Mouse (Mus musculus) testis, adult 2 months (tissue): ENCODE results near the gene Dpt. TPM values are rescaled to one million over a fixed set of nuclear protein-coding genes. Genes with fewer than 3 reads are reported as not detected.

Experiments
- H3K27ac ChIP-seq: fragments of 200-500 bp; 2 replicates; pipeline ENCODE4 v1.5.1; 2012; ENCODE audit warnings: low read depth, low read length; ENCODE audit not compliant: control insufficient read depth, insufficient read depth
- H3K27me3 ChIP-seq: fragments of 200-500 bp; 2 replicates; pipeline ENCODE4 v1.6.1; 2012; ENCODE audit warnings: mild to moderate bottlenecking, low read length, moderate library complexity; ENCODE audit not compliant: control insufficient read depth, insufficient read depth
- H3K36me3 ChIP-seq: fragments of 200-500 bp; 2 replicates; pipeline ENCODE4 v1.6.1; 2012; ENCODE audit warnings: mild to moderate bottlenecking, low read length; ENCODE audit not compliant: control insufficient read depth, insufficient read depth
- H3K4me1 ChIP-seq: fragments of 200-500 bp; 2 replicates; pipeline ENCODE4 v1.6.1; 2012; ENCODE audit warnings: low read length; ENCODE audit not compliant: control insufficient read depth, insufficient read depth
- H3K4me3 ChIP-seq: fragments of 200-500 bp; 2 replicates; pipeline ENCODE4 v1.5.1; 2012; ENCODE audit warnings: low read depth, mild to moderate bottlenecking, low read length, moderate library complexity, mixed read lengths; ENCODE audit not compliant: control insufficient read depth
- CTCF ChIP-seq: fragments of 200-500 bp; IDR thresholded peaks from 2 replicates; pipeline ENCODE4 v1.5.1; 2012; ENCODE audit warnings: low read depth, mild to moderate bottlenecking, inconsistent platforms, low read length, moderate library complexity; ENCODE audit not compliant: control insufficient read depth, insufficient read depth, insufficient replicate concordance
- POLR2A ChIP-seq: fragments of 200-500 bp; IDR thresholded peaks from 2 replicates; pipeline ENCODE4 v1.6.1; 2012; ENCODE audit warnings: low read depth, mild to moderate bottlenecking, inconsistent platforms, low read length, moderate library complexity; ENCODE audit not compliant: control insufficient read depth
- polyA plus RNA-seq: library from polyadenylated mRNA; depleted of rRNA; stranded (reverse); fragments of >200 nt; gene quantifications from 2 replicates; pipeline ENCODE4 v1.2.3, GENCODE M21; 2012

Dpt gene
- polyA plus RNA-seq, 1 experiment, result 1.5 TPM

DNA sequence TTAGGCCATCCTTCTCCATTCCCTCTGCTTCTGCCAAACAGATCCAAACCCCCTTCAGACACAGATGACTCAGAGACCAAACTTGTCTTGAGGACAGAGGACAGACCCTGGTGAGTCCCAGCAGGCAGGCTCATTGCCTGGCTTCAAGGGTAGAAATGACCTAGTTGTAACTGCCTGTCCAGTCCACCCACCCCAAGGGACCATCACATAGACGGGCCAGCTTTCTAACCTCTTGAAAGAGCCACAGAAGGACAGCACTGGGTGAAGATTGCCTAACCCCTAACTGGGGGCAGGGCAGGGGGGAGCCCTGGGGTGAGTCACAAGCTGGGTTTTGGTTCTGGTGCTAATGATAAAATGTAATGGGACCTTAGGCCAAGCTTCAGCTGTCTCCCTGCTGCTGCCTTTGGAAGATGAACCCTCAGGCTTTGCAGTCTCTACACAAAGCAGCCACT lies 2.1 kb downstream of the Dpt start:
- no peaks in the 10 kb centered on the region for H3K4me1 ChIP-seq
- H3K27me3 ChIP-seq, result no peaks in the 10 kb centered on the region
- TF ChIP-seq POLR2A (no peak), CTCF (no peak)
- no peak overlapping the region for H3K27ac ChIP-seq
- no peak overlapping the region for H3K4me3 ChIP-seq
- no peaks in the 10 kb centered on the region for H3K36me3 ChIP-seq

DNA sequence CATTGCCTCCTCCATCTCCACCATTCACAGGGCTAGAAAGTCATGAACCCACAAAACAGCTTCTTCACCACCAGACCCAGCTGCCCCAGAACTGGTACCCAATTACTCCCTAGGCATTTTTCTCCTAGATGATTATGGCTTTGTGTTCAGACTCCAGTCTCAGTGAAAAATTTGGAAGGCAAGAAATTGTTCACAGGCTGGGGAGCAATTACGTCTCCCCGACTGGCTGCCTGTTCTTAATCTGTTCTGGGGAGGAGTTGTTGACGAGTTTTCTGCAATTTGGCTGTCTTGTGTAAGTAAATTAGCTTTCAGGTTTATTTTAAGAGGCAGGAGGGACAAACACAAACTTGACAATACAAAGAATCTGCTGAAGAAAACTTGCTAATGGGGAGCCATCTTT lies 2.7 kb downstream of the Dpt start:
- no peak for TF ChIP-seq POLR2A
- Histone ChIP-seq H3K27me3 (no peaks in the 10 kb centered on the region), H3K4me3 (no peak overlapping the region), H3K27ac (no peak overlapping the region), H3K36me3 (no peaks in the 10 kb centered on the region), H3K4me1 (no peaks in the 10 kb centered on the region)

DNA sequence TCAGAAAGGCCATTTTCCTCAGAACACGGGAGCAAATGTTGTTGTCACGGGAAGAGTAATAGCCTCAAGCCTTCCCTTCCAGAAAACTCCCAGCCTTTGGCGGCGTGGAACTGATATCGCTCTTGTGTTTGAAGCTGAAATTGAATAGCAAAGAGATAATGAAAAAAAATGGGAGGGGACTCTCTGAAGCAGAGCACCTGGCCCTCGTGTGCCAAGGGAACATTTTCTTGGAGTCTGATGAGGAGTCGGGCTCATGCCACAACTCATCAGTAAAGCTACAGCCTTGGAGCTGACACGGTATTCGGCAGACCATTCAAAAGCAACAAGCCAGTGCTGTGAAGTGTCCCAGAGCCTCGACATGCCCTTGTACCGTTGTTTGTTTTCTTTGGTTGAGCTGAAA lies 7.8 kb downstream of the Dpt start:
- Histone ChIP-seq H3K4me1 (no peaks in the 10 kb centered on the region), H3K27me3 (no peaks in the 10 kb centered on the region), H3K4me3 (no peak overlapping the region), H3K27ac (no peak overlapping the region), H3K36me3 (no peaks in the 10 kb centered on the region)
- no peak for TF ChIP-seq POLR2A
- no peak for TF ChIP-seq CTCF

DNA sequence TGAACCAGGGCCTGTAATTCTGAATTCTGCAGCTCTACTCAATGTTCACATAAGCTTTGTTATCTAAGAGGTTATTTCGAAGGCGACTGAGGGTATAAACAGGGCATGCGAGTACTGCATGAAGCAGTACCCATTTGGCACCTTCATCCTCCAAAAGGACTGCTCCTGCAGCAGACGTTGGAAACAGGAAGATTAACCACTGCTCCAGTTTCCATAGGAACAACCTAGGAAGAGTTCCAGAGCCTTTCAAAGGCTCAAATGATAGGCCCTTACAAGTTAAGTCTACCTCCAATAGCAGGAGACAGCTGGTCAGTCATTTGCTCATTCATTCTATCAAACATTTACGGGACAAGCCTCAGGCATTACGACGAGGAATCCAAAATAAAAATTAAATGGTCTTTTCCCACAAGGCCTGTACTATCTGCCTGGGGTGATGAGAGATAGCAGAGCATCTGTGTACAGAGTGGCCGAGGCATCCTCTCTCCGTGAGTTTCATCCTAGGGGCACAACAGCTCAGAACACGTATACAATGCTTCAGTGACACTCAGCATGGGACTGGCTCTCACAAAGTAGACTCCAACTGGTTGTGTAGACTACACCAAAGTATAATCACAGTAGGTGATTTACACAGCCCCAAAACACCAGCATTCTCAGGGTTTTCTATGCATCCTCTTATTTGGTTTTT lies 8.4 kb downstream of the Dpt start:
- TF ChIP-seq POLR2A (no peak), CTCF (no peak)
- Histone ChIP-seq H3K27me3 (no peaks in the 10 kb centered on the region), H3K27ac (no peak overlapping the region), H3K4me1 (no peaks in the 10 kb centered on the region), H3K36me3 (no peaks in the 10 kb centered on the region), H3K4me3 (no peak overlapping the region)

DNA sequence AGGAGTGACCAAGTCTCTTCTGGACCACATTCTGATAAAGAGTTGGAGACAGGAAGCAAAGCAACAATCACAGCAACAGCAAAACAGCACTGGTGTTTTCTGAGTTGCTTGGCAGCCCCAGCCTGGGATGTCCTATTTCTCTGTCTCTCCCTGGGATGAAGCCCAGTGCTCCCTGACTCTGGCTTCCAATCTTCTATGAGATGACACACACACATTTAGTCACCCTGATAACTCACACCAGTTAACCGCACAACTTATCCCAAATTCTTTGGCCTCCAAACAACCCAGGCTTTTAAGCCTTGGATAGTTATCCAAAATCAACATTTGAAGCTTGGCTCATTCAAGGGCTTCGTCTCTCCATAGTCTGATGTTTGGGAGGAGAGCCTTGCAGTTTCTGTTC lies 12.9 kb downstream of the Dpt start:
- H3K27ac ChIP-seq, result no peak overlapping the region
- no peaks in the 10 kb centered on the region for H3K4me1 ChIP-seq
- no peak overlapping the region for H3K4me3 ChIP-seq
- TF ChIP-seq CTCF, result no peak
- no peak for TF ChIP-seq POLR2A
- no peaks in the 10 kb centered on the region for H3K36me3 ChIP-seq
- no peaks in the 10 kb centered on the region for H3K27me3 ChIP-seq

DNA sequence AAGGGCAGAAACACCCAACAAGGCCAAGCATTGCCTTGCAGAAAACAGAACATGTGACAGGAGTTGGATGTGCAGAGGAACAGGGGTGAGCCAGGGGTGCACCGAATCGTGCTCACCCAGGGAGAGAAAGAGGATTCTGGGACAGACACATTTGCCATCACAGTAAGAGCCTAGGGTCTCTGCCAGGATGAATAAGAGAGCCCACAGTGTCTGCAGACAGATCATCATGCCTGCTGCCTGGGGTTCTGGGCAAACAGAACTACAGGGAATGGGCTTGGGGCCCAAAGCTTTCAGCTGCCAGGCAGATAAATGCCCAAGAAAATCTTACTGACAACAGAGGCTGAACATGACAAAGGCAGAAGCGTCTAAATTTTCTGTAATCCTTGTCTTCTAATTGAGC lies 14.9 kb downstream of the Dpt start:
- Histone ChIP-seq H3K27ac (no peak overlapping the region), H3K27me3 (no peaks in the 10 kb centered on the region), H3K4me1 (no peaks in the 10 kb centered on the region), H3K36me3 (no peaks in the 10 kb centered on the region), H3K4me3 (no peak overlapping the region)
- TF ChIP-seq POLR2A, result no peak
- TF ChIP-seq CTCF, result no peak

DNA sequence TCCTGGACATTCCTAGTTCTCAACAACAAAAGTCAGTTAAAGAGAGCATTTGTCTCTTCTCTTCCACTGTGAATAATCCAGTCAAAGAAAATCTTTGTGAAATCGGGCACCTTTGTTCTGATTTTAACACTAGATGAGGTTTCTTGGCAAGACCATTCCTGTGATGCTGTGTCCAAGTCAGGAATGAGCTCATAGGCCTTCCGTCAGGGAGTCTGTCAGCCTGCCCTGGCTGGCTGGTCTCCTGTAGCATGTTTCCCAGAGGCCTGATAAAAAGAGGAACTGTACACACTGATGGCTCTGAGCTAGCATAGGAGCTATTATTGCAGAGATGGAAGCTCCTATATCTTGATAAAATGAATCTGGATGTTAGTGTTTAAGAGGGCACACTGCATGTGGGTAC lies 17.8 kb downstream of the Dpt start:
- no peak for TF ChIP-seq CTCF

DNA sequence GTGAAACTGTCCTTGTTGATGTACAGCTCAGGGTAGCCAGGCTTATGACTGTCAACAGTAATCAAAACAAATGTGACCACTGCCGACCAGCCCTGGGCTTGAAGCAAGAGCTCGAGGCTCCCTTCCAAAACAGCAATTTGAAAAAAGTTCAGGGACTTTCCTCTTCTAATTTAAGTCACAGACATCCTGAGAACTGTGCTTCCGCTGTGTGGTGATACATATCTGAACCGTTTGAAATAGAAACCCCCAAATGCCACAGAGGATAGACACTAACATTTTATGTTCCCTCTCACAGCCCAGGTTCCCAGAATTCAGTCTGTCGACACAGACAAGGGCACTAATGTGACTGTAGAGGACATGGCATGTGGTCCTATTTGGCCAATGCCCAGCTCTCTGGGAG lies 18.9 kb downstream of the Dpt start:
- H3K27me3 ChIP-seq, result no peaks in the 10 kb centered on the region
- H3K36me3 ChIP-seq, result no peaks in the 10 kb centered on the region
- no peak overlapping the region for H3K4me3 ChIP-seq
- no peaks in the 10 kb centered on the region for H3K4me1 ChIP-seq
- H3K27ac ChIP-seq, result no peak overlapping the region
- no peak for TF ChIP-seq POLR2A
- TF ChIP-seq CTCF, result no peak

More for the DNA sequence above, 17.8 kb downstream of the Dpt start:
- Histone ChIP-seq H3K36me3 (no peaks in the 10 kb centered on the region), H3K27ac (no peak overlapping the region), H3K4me3 (no peak overlapping the region), H3K4me1 (no peaks in the 10 kb centered on the region), H3K27me3 (no peaks in the 10 kb centered on the region)
